Mouse (Mus musculus): Measurements from ENCODE around the gene Dppa5a. TPM values are rescaled to one million over a fixed set of nuclear protein-coding genes. Genes with fewer than 3 reads are reported as not detected.

Dppa5a gene
- polyA plus RNA-seq (2012; rRNA removed; ENCODE audit: low replicate concordance) = not detected in 2 replicates

GRCm38 (mm10) chr9:78367959-78368358, at the start of gene Dppa5a:
TSS of gene Dppa5a (minus strand) at chr9:78368177.

GRCm38 (mm10) chr9:78395630-78396351, 27.8 kb upstream of the Dppa5a start, which contains the start of gene Ddx43:
TSS of gene Ddx43 (plus strand) at chr9:78395777.

GRCm38 (mm10) chr9:78378113-78378785, 10.3 kb upstream of the Dppa5a start, which contains the start of gene Ooep:
TSS of gene Ooep (minus strand) at chr9:78378725.

GRCm38 (mm10) chr9:78355611-78356010, 12.4 kb downstream of the Dppa5a start, which contains the start of gene Gsta2:
TSS of gene Gsta2 (minus strand) at chr9:78355788.

GRCm38 (mm10) chr9:78327289-78327688, 40.7 kb downstream of the Dppa5a start, which contains the start of gene Omt2b:
TSS of gene Omt2b (plus strand) at chr9:78327589.

Other genes with a start within 250 kb of the Dppa5a start
- gene Gsta4, start 185.4 kb downstream of the Dppa5a start, polyA plus RNA-seq (2012; rRNA removed; ENCODE audit: low replicate concordance) = 8.4 and 20.7 TPM in 2 replicates
- 0.23 TPM in 1 of 2 replicates, not detected in the other for gene Gsta1, start 137.5 kb downstream of the Dppa5a start, polyA plus RNA-seq (2012; rRNA removed; ENCODE audit: low replicate concordance)
- gene Gm3776, start 111.0 kb downstream of the Dppa5a start, polyA plus RNA-seq (2012; rRNA removed; ENCODE audit: low replicate concordance) = not detected in 2 replicates
- gene Gm10639, start 78.3 kb downstream of the Dppa5a start, polyA plus RNA-seq (2012; rRNA removed; ENCODE audit: low replicate concordance) = not detected in 2 replicates
- gene Omt2a, start 53.4 kb downstream of the Dppa5a start, polyA plus RNA-seq (2012; rRNA removed; ENCODE audit: low replicate concordance) = not detected in 2 replicates
- gene Omt2b, start 40.6 kb downstream of the Dppa5a start, polyA plus RNA-seq (2012; rRNA removed; ENCODE audit: low replicate concordance) = not detected in 2 replicates
- gene Gsta2, start 12.4 kb downstream of the Dppa5a start, polyA plus RNA-seq (2012; rRNA removed; ENCODE audit: low replicate concordance) = not detected in 2 replicates
- gene Ooep, start 10.5 kb upstream of the Dppa5a start, polyA plus RNA-seq (2012; rRNA removed; ENCODE audit: low replicate concordance) = not detected in 2 replicates
- 0.16 TPM in 1 of 2 replicates, not detected in the other for gene Ddx43, start 27.6 kb upstream of the Dppa5a start, polyA plus RNA-seq (2012; rRNA removed; ENCODE audit: low replicate concordance)
- gene Cgas, start 75.1 kb upstream of the Dppa5a start, polyA plus RNA-seq (2012; rRNA removed; ENCODE audit: low replicate concordance) = 0.59 and 0.92 TPM in 2 replicates
- gene Mto1, start 80.0 kb upstream of the Dppa5a start, polyA plus RNA-seq (2012; rRNA removed; ENCODE audit: low replicate concordance) = 18.2 and 18.5 TPM in 2 replicates
- 0.22 and 0.50 TPM in 2 replicates for gene Gm17324, start 80.6 kb upstream of the Dppa5a start, polyA plus RNA-seq (2012; rRNA removed; ENCODE audit: low replicate concordance)
- gene Eef1a1, start 121.0 kb upstream of the Dppa5a start, polyA plus RNA-seq (2012; rRNA removed; ENCODE audit: low replicate concordance) = 2,902 and 4,422 TPM in 2 replicates
- 6.8 and 8.9 TPM in 2 replicates for gene Slc17a5, start 219.9 kb upstream of the Dppa5a start, polyA plus RNA-seq (2012; rRNA removed; ENCODE audit: low replicate concordance)
- gene Cd109, start 247.4 kb upstream of the Dppa5a start, polyA plus RNA-seq (2012; rRNA removed; ENCODE audit: low replicate concordance) = 2.6 and 2.7 TPM in 2 replicates

Measured in mammary gland, adult 2 months (tissue).